In genomic region chr19:28503011-28503410, GRCm38 (mm10) we compare ENCODE assay signal across 10 mouse cellular contexts.
DNase-seq lines count a peak whose midpoint lies in the region; ATAC-seq and TF ChIP-seq lines count a peak whose summit lies in the region.
"Had no signal": no experiment of that assay in that cellular context is flagged by ENCODE, and none has a peak within 500 bp of the region (broad histone marks: within the 10 kb centered on the region; RNA-seq: fewer than 3 reads in every experiment).

No protein-coding gene starts in this region.

- no peak overlapping the region for H3K4me2 ChIP-seq in stomach, postnatal 0 days (replicated peaks; ENCODE audit: low read depth)

- H3K4me3 ChIP-seq in stomach, postnatal 0 days (ENCODE audit: low read depth, low read length), result no peak overlapping the region

- DNase-seq in left cerebral cortex, adult 11 months (ENCODE audit: low spot score), result peak; percentile 41
- DNase-seq in left cerebral cortex, postnatal 4 days, result no peak
- DNase-seq in layer of hippocampus, adult 9-10 months (ENCODE audit: low spot score), result peak; percentile 40
- DNase-seq in left cerebral cortex, postnatal 25 days (ENCODE audit: low spot score in 2 of 2), result peak; percentile 59 to 95
- DNase-seq in stomach, postnatal 0 days (ENCODE audit: low spot score), result peak; percentile 17
- no peak for DNase-seq in embryo, embryonic 11 days
- DNase-seq in adrenal gland, adult 8-10 months, result no peak
- no peak for DNase-seq in kidney, adult 8-10 months

- peak; percentile 66 for ATAC-seq in stomach, postnatal 0 days (ENCODE audit: low FRiP score, low TSS enrichment)

- H3K4me1 ChIP-seq in stomach, postnatal 0 days (replicated peaks; ENCODE audit: control insufficient read depth, insufficient read depth), result no peaks in the 10 kb centered on the region

- H3K27ac ChIP-seq in stomach, postnatal 0 days (replicated peaks), result no peak overlapping the region
- H3K27ac ChIP-seq: liver, embryonic 14.5 days; macrophage had no signal

- no peaks in the 10 kb centered on the region for H3K27me3 ChIP-seq in stomach, postnatal 0 days (ENCODE audit: control insufficient read depth, insufficient read depth, low read length)

- no peak for TF ChIP-seq EP300 in stomach, postnatal 0 days (optimal IDR thresholded peaks at IDR 0.05)

- intact Hi-C loops in left cerebral cortex, postnatal 4 days (cut with DNase I), result no loop called here
- intact Hi-C loops in left cerebral cortex, postnatal 25 days (cut with DNase I), result loop anchor here (2.0 to 5.0 kb wide), 5 partner anchors 51 to 491 kb away; partner anchors contain the start of gene Rfx3

- H3K36me3 ChIP-seq in stomach, postnatal 0 days (ENCODE audit: control insufficient read depth, insufficient read depth, low read length), result no peaks in the 10 kb centered on the region

- no peak for TF ChIP-seq CTCF in stomach, postnatal 0 days (IDR thresholded peaks at IDR 0.05; ENCODE audit: low read depth)

- 36% methylated on average over 12 of the region's 12 CpGs for WGBS in stomach, postnatal 0 days

- no peak overlapping the region for H3K9ac ChIP-seq in stomach, postnatal 0 days (ENCODE audit: low read length)
- H3K9ac ChIP-seq: liver, embryonic 14.5 days had no signal

- no peaks in the 10 kb centered on the region for H3K9me3 ChIP-seq in stomach, postnatal 0 days (ENCODE audit: control insufficient read depth, low read length)

Comparison
In these comparisons a context has a peak if more than half of its experiments do, and no peak if none do; other contexts are left out.
1. DNase-seq: peak in left cerebral cortex, adult 11 months (single experiment), layer of hippocampus, adult 9-10 months (single experiment), left cerebral cortex, postnatal 25 days (2 of 2) and stomach, postnatal 0 days (single experiment); none in left cerebral cortex, postnatal 4 days (single experiment), embryo, embryonic 11 days (single experiment), adrenal gland, adult 8-10 months (single experiment) and kidney, adult 8-10 months (0 of 2).